Mouse (Mus musculus) right cerebral cortex, postnatal 14 days (tissue): ENCODE measurements at regions not wholly inside any gene's neighbourhood (a gene's known extent, or its start where the extent isn't known, plus 50 kb on each side); places are given as distances from the start of the nearest gene placed in this dataset.

ENCODE experiments used
- DNase-seq: peaks from one replicate; pipeline ENCODE4 v3.0.0; 2022

DNA sequence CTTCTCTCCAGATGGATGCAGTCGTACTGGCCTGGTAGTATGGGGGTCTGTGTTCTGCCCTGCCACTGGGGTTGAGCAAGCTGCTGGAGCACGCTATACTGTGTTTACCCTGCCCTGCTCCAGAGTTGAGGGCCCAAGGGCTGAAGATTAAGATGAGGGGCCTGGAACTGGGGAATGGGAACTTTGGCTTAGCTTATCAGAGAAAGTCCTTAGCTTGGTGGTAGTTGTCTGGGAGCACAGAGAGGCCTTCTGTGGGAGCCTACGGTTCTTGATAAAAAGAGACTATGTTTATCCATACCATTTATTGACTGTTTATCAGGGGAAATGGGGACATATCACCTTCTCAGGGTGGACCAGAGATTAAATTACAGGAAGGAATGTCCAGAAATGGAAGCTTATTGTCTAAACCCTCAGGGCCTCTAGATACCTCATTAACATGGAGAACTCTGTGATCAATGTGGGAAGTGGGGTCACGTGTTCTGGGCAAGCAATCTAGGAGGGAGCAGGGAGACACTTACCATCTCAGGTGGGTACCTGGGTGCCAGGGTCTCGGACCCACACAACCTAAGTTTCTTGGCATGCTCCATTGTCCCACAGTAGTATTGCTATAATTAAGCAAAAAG is 58.7 kb downstream of the Mycn start:
- DNase-seq: no peak

DNA sequence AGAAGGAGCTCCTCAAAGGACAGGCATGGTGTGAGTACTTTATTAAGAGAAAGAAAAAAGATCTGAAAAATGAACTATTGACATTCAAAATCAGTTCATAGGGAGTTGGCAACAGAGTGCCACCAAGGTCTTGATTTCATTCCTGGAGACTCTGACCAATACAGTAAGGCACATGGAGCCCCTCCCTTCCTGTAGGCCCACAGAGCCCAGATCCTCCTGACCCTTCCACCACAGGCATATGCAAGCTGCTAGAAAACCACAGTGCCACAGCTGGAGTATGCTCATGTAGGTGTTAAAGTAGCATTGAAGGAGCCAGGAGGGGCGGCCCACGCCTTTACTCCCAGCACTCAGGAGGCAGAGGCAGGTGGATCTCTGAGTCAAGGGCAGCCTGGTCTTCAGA is 63.7 kb downstream of the Mycn start:
- no peak for DNase-seq

DNA sequence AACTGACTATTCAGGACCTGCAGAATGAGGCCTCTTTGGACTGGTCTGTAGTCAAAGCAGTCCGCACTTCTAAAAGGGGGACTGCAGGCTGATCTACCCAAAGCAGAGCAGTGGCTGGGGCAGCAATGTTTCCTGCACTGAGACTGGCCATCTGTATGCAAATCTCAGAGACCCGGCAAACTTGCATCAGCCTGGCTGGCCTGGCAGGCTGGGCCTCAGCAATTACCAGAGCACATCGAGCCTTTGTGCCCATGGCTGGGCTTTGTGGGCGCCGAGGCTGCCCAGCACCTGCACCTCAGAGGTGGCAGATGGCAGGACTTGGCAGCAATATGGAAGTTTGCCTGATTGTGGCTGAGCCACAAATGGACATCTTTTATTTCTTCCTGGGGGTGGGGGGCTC is 64.2 kb downstream of the Mycn start:
- peak; percentile 9 for DNase-seq

DNA sequence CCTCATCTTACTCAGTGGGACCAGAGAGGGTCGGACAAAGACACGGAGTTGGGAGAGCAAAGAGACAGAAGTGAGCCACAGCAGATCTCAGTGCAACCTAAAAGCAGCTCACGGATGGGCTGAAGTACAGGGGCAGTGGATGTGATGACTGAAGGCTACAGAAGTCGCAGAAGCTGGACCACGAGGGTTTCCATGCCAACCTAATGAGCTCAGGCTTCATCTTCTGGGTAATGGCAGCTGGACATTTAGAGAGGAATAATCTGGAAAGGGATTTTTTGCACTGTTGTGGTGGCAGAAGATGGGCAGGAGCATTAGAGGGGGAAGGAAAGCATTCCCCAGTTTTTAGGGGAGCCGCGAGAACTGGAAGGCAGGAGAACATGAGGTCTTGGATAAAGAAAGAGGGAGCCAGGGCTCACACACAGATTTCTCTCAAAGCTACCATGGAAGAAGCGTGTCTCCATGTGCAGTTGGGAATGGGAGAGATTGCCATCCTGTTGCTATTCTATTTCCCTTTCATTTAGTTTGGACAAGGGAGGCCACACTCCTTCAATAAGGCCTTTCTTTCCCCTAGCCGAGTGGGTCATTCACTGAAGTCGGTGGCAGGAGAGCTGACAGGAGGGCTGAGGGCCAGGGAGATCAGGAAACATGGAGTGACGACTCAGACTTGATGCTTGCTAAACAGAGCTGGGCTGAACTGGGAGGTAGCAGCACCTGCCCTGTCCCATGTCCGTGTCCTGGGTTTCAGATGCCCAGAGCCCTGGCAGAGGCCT is 65.6 kb downstream of the Mycn start:
- DNase-seq: no peak

DNA sequence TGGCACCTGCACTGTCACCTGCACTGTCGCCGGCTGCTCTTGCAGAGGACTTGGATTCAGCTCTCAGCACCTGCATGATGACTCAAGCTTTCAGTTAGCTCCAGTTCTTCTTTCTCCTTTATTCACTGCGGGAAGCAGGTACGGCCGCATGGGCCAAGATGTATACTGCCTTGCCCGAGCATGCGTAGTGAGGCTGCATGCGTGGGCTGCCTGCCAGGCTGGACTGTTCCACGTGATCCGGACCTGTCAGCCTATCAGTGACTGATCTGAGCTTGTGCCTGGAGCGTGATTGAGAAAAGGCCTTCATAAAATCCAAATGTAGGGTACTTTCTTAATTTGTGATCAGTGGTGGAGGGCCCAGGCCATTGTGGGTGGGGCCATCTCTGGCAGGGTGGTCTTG is 68.2 kb downstream of the Mycn start:
- no peak for DNase-seq

DNA sequence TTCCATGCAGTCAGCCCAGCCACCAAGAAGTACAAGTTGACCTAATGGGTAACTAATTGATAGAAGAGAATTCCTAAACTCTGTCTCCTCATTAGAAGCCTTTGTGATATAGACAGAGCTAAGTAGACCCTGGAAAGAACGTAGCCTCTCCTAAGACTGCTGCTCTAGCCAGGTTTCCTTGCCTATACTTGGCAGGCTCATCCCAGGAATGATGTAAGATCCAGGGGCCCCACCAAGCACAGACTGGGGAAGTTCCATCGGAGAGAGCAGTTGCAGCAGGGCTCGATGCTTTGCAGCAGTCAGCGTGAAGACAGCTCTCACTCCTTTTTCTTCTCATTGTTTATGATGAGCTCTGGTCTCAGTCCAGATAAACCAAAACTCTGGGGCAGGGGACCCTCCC is 68.7 kb downstream of the Mycn start:
- no peak for DNase-seq

DNA sequence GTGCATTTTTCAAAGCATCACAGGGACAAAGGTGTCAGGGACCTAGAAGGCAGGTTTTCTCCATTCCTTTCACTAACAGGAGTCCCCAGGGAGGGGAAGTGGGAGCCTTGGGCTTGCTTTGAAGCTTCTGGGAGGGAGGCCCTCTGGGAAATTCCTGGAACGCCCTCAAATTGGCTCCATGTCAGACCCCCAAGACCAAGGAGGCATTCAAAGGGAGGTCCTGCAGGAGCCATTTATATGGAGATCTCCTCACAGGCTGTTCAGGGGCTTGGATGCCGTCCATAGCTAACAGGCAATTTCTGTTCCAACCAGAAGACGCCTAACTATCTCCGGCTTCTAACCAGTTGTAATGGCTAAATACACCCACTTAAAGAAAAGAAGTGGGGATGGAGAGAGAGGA is 70.4 kb downstream of the Mycn start:
- DNase-seq: peak; percentile 6

DNA sequence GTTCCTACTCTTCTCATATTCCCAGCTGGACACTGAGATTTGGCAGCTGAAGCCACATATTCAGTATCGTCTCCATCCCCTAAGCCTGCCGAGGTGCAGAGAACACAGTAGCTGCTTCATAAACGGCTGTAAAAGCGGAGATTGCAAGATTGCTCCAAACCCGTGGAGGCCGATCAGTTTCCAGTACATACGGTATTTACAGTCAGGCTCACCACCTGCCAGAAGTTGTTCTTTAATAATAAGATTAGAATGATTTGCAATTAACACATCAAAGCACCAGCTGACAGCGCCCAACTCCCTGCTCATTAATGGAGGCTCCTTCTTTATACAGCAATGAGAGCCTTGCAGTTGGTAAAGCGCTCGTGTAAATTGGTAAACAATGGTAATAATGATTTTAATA is 75.1 kb downstream of the Mycn start:
- no peak for DNase-seq

DNA sequence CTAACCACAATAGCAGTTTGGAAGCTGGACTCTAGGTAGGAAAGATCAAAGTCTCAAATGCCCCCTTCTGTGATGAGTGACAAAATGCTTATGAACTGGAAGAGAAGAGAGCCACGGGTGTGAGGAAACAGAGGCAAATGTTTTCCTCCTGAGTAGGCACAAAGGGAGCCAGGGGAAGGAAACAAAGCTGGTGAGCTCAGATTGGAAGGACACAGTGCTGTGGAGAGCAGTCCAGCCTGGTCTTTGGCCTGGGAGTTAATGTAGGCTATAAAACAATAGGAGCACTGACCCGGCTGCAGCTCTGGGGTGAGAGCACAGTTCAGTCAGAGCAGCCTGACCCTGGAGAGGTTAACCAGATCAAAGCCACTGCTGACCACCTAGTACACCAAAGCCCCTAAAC is 91.0 kb downstream of the Mycn start:
- no peak for DNase-seq

DNA sequence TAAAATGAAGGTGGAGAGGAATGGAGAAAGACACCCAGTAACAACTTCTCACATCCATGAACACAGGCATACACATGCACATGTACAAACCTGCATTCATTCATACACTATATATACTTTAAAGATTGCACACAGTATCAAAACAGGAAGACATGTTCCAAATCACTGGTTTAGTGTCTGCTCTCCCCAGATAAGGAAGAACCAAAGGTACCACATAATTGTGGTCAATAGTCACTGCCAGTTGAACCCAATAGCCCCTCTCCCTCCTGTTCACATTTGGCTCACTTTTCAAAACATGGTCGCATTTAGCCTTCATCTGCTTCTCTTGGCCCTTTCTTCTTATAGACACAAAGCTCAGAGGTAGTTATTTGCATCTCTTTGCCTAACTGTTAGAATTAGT is 95.0 kb downstream of the Mycn start:
- DNase-seq: no peak

DNA sequence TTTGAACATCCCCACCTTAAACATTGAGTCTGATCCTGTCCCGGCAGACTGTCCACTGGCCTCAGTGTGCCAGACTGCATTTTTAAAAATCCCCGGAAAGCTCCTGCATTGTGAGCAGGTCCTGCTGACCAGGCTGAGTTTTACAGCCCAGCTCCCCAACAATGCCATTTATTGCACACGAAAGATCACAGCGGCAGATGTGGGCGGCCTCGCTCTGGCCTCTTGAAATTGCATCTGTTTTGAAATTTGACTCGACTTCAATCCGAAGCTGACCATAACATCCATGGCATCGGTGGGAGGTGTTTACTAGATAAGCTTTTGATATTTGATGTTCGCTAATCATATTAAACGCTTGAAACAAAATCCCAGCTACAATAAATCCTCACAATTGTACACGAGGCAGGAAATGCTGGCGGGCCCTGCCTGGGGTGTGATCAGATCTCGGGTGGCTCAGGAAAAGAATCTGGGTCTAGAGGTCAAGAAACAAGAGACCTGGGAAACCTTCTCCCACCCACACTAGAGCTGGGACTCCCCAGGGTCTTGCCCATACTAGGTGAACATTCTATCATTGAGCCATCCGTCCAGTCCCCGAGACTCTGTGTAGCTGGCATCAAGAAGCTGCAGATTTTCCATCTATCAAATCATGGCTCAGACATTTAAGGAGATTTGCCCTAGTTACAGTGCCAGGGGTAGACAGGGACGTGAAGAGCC is 99.3 kb downstream of the Mycn start:
- no peak for DNase-seq

DNA sequence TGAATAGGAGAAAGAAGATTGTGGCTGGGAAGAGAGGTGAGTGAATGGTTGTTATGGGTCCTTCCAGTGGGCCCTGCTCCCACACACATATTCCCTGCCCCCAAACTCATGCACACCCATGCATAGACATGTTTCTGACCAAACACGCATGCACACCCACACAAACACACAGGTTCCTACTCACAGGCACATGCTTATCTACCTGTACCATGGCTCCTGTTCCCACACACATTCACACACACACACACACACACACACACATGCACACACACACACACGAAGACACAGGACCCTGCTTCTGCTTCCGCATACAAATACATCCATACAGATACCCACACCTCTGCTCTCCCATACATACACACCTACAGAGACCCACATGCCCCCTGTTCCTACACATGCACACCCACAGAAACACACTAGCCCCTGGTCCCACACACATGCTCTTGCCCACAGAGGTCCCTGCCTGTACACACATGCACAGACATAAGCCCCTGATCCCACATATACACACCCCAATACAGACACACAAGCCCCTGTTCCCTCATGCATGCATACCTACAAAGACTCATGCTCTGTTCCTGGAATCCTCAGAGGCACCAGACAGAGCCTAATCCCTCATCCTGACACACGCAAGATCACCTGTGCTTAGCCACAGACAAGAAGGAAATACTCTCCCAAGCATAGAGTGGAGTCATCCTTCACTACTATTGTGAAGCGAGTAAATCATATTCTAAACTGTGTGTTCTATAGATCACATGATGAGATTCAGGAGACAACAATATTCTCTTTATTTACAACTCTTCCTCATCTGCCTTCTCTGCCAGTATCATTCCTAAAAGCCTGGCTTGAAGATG is 100.1 kb downstream of the Mycn start:
- DNase-seq: no peak

DNA sequence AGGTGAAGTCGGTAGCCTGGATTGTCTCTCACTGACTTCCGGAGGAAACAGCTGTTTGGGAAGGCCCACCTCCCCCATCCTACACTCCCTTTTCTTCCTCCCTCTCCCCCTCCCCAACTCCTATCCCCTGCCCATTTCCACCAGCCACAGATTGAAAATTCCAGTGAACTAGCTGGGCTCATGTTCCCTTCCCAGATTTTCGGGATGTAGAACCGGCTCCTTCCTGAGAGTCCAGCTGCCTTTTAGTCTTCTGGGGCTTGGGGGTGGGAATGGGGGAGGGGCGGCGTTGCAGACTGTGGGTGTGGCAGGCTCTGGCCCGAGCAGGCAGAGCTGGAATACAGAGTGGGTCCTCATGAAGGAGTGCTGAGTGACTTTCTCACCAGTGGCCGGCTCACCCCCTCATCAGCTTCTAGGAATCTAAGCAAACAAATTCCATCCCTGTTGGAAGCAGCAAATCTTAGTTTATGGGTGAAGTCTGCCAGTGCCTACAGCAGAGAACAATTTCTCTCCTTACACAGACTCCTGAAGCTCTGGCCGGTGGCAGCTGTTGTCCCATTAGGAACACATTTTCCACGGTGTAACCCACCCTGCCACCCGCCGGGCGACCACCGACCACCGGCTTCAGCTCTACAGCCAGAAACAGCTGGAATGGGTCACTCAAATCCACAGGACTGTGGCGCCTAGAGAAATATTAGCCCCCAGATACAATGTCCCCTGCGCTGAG is 100.9 kb downstream of the Mycn start:
- no peak for DNase-seq

DNA sequence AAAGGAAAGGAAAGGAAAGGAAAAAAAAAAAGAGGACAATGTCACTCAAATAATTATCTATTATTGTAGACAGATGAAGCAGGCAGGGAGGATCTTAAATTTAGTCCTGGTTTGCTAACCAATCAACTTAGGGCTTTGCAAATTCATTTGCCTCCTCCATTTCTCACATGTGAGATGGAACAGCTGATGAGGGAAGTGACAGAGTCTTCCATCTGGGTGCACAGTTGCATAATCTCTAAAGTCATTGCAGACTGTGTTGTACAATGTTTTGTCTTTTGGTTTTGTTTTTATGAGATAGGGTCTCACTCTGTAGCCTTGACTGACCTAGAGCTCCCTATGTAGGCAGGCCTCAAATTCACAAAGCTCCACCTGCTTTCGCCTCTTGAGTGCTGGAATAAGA is 103.9 kb downstream of the Mycn start:
- DNase-seq: no peak

DNA sequence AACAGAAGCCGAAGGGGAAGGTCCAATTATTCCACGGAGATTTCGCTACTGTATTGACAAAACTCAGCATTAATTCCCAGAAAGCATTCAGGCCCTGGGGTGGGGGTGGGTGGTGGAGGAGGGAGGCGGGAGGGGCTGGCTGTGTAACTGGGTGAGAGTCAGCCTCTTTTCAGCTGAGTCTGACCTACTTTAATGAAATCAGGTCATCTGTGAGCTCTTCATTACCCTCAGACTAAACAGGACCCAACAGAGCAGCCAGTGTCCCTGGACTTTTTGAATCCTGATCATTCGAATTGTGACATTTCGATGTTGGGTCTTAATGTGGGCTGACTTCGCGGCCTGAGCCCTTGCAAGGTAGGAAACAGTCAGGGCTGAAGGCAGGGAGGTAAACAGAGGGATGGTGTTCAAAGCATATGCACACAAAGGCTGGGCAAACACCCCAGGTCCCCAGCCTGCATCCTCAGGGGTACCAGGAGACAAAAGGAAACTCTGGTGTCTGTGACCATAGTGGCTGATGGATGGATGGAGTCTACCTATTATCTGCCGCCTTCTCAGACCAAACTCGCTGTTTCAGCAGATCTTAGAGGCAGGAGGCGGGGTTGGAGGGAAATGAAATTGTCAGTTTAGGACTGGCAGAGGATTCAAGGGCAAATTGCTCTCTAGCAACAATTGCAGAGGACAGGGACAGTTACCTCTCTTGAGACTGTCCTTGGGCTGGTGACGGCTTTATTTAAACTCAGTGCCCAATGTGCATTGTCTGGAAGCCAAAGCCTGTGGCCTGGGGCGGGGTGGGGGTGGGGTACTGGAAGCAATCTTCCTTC is 113.7 kb downstream of the Mycn start:
- DNase-seq: no peak

DNA sequence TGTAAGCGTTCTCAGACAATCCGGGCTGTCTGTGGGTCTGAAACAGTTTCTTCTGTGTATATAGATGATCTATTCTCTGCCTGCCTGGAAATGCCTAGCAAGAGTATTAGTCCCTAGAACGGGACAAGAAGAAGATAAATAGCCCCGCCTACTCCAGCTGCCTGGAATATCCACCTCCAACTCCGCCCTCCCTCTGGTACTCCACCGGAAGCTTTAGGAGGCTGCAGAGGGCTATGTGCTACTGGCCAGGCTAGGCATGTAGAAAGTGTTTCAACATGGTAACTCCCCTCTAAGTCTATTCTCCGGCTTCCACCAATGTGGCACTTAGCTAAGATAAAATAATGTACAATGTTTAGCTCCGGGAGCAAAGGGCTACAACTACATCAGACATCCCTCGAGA is 114.3 kb downstream of the Mycn start:
- no peak for DNase-seq

DNA sequence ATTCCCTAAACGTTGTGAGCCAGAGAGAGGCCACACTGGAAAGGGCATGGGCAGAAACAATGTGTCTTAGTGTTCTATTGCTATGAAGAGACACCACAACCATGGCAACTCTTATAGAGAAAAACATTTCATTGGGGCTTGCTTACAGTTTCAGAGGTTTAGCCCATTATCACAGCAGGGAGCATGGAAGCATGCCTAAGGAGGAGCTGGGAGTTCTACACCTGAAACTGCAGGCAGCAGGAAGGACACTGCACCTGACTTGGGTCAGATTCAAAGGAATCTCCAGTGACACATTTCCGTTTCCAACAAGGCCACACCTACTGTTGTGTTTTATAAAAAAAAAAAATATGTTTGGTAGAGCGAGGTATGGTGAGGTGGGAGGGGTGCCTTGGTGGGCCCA is 115.3 kb downstream of the Mycn start:
- no peak for DNase-seq

DNA sequence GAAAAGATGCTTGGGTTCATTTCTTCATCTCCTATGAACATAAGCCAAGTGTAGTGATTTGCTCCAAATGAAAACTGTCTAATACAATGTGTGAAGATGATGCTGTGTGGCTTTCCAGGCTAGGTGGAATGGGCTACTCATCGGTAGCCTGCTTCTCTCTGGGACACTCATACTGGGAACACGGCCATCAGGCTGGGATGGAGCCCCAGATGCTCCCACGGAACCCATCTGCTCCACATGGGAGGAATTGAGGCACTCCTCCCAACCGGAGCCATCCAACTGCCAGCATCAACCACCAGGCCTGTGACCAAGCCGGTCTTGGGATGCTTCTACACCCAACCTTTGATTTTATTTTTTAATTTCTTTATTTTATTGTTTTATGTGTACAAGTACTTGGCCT is 115.9 kb downstream of the Mycn start:
- no peak for DNase-seq

DNA sequence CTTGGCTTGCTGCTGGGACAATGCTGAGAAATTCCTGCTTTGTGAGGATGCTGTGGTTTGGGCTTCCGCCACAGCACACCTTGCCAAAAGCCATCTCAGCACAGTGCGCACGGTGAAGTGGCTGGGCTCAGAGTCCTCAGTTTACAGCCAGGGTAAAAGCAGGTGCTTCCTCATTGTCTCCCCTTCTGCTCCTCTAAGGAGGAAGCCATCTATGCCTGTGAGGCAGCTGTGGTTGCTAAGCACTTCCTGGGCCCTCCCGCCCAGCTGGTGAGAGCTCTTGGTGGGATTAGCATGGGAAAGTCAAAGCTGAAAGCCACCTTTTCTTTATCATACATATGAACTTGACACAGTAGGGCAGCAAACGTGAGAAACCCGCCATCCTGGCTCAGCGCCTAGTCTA is 120.2 kb downstream of the Mycn start:
- no peak for DNase-seq

DNA sequence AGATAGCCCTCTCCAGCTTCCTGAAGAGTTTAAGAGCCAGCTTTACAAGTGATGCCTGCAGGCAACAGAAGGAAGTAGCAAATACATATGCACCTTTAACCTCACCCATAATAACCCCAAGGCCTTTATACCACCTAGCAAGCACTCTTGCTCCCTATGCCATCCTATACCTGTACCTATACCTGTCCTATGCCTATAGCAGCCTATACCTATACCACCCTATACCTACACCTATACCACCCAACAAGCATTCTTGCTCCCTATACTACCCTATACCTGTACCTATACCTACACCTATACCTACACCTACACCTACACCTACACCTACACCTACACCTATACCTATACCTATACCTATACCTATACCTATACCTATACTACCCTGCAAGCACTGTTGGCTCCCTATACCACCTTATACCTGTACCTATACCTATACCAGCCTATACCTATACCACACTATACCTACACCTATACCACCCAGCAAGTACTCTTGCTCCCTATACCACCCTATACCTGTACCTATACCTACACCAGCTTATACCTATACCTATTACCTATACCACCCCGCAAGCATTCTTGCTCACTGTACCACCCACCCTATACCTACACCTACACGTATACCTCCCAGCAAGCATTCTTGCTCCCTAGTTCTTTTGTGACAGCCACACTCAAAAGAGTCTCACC is 120.9 kb downstream of the Mycn start:
- no peak for DNase-seq

DNA sequence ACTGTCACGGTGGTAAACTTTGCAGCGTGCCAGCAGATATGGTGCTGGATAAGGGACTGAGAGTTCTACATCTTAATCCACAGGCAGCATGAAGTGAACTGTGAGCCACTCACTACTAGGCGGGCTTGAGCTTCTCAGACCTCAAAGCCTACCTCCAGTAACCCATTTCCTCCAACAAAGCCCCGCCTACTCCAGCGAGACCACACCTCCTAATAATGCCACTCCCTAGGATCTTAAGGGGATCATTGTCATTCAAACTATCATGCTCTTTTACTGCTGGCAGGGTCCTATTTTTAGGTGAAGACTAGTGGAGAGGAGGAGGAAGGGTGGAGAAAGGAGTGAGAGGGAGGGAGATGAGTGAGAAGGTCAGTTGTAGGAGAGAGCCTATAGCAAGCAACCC is 122.0 kb downstream of the Mycn start:
- no peak for DNase-seq
